Mouse (Mus musculus) testis, adult 2 months (tissue): ENCODE results near the gene Lpar2. TPM values are rescaled to one million over a fixed set of nuclear protein-coding genes. Genes with fewer than 3 reads are reported as not detected.

Source experiments
- H3K27ac ChIP-seq: fragments of 200-500 bp; 2 replicates; pipeline ENCODE4 v1.5.1; 2012; ENCODE audit warnings: low read depth, low read length; ENCODE audit not compliant: control insufficient read depth, insufficient read depth
- H3K27me3 ChIP-seq: fragments of 200-500 bp; 2 replicates; pipeline ENCODE4 v1.6.1; 2012; ENCODE audit warnings: mild to moderate bottlenecking, low read length, moderate library complexity; ENCODE audit not compliant: control insufficient read depth, insufficient read depth
- H3K36me3 ChIP-seq: fragments of 200-500 bp; 2 replicates; pipeline ENCODE4 v1.6.1; 2012; ENCODE audit warnings: mild to moderate bottlenecking, low read length; ENCODE audit not compliant: control insufficient read depth, insufficient read depth
- H3K4me1 ChIP-seq: fragments of 200-500 bp; 2 replicates; pipeline ENCODE4 v1.6.1; 2012; ENCODE audit warnings: low read length; ENCODE audit not compliant: control insufficient read depth, insufficient read depth
- H3K4me3 ChIP-seq: fragments of 200-500 bp; 2 replicates; pipeline ENCODE4 v1.5.1; 2012; ENCODE audit warnings: low read depth, mild to moderate bottlenecking, low read length, moderate library complexity, mixed read lengths; ENCODE audit not compliant: control insufficient read depth
- CTCF ChIP-seq: fragments of 200-500 bp; IDR thresholded peaks from 2 replicates; pipeline ENCODE4 v1.5.1; 2012; ENCODE audit warnings: low read depth, mild to moderate bottlenecking, inconsistent platforms, low read length, moderate library complexity; ENCODE audit not compliant: control insufficient read depth, insufficient read depth, insufficient replicate concordance
- POLR2A ChIP-seq: fragments of 200-500 bp; IDR thresholded peaks from 2 replicates; pipeline ENCODE4 v1.6.1; 2012; ENCODE audit warnings: low read depth, mild to moderate bottlenecking, inconsistent platforms, low read length, moderate library complexity; ENCODE audit not compliant: control insufficient read depth
- polyA plus RNA-seq: library from polyadenylated mRNA; depleted of rRNA; stranded (reverse); fragments of >200 nt; gene quantifications from 2 replicates; pipeline ENCODE4 v1.2.3, GENCODE M21; 2012

The Lpar2 gene
- polyA plus RNA-seq, 1 experiment, result 10.1 TPM

DNA sequence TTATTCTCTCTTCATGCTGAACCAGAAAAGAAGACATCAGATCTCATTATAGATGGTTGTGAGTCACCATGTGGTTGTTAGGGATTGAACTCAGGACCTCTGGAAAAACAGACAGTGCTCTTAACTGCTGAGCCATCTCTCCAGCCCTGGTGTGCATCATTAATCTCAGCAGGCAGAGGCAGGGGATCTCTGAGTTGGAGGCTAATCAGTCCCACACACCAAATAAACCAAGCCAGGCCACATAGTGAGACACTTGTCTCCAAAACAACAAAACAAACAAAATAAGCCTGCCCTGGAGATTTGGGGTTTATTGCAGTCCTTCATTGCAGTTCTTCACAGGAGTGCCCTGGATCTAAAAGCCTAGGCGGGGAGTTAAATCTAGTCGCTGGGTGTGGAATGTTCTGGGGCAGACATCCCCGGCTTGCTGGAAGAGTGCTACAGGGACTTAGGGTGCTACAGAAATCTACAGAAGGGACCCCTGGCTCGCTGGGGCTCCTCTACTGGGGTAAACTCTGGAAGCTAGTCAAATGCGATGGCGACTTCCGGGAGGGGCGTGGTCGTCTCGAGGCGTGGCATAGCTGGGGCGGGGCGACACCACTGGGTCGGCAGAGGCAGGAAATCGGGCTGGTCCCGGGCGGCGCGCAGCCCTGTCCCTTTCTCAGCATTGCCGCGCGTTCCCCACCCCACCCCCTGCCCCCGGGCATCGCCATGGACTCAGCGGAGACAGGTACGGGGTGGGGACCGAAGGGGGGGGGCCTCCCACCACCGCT lies 13.9 kb upstream of the Lpar2 start, which contains the start of gene Gmip:
Gene Gmip (plus strand): TSS at position 586 of the 770 bp plus-strand sequence.
- H3K36me3 ChIP-seq, result no peaks in the 10 kb centered on the region; the same call in 1 of the 2 replicates
- H3K4me3 ChIP-seq, result peak within 1 kb of the TSS; percentile 71
- H3K4me1 ChIP-seq, result peaks cover 9% of the 10 kb centered on the region
- no peak within 1 kb of the TSS for H3K27ac ChIP-seq
- TF ChIP-seq POLR2A (no peak; the same call in 1 of the 2 replicates), CTCF (no peak)
- H3K27me3 ChIP-seq, result no peaks in the 10 kb centered on the region

GRCm38 (mm10) chr8:69808864-69809403 lies 13.3 kb upstream of the Lpar2 start:
- TF ChIP-seq CTCF, result no peak
- no peak for TF ChIP-seq POLR2A
- Histone ChIP-seq H3K36me3 (no peaks in the 10 kb centered on the region; the same call in 1 of the 2 replicates), H3K27me3 (no peaks in the 10 kb centered on the region), H3K4me3 (peak overlapping the region; percentile 71), H3K27ac (no peak overlapping the region), H3K4me1 (peaks cover 9% of the 10 kb centered on the region)

DNA sequence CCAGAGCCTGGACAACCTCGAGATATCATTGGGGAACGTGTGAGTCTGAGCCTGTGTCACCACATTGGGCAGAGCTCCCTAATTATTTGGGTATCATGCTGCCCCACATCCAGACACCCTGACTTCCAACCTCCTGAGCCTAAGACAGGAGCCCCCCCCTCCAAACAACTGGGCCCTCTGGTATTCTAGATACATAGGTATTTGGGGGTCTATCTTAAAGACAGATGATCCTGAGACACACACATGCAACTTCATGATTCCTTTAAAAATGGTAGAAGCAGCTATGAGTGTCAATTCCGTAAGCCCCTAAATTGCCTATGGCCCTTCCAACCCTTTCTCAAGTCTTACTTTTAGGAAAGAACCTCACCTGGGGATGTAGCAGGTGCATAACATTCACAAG lies 12.4 kb upstream of the Lpar2 start:
- no peak overlapping the region for H3K27ac ChIP-seq
- H3K4me3 ChIP-seq, result no peak overlapping the region
- TF ChIP-seq CTCF (no peak), POLR2A (no peak)

GRCm38 (mm10) chr8:69814881-69815280 lies 7.3 kb upstream of the Lpar2 start:
- Histone ChIP-seq H3K4me1 (no peaks in the 10 kb centered on the region), H3K36me3 (no peaks in the 10 kb centered on the region), H3K27ac (no peak overlapping the region), H3K27me3 (no peaks in the 10 kb centered on the region), H3K4me3 (no peak overlapping the region)
- TF ChIP-seq CTCF, result no peak; the same call in 1 of the 2 replicates
- no peak for TF ChIP-seq POLR2A

More for the DNA sequence above, 12.4 kb upstream of the Lpar2 start:
- no peaks in the 10 kb centered on the region for H3K27me3 ChIP-seq
- peaks cover 9% of the 10 kb centered on the region for H3K4me1 ChIP-seq
- H3K36me3 ChIP-seq, result no peaks in the 10 kb centered on the region; the same call in 1 of the 2 replicates

DNA sequence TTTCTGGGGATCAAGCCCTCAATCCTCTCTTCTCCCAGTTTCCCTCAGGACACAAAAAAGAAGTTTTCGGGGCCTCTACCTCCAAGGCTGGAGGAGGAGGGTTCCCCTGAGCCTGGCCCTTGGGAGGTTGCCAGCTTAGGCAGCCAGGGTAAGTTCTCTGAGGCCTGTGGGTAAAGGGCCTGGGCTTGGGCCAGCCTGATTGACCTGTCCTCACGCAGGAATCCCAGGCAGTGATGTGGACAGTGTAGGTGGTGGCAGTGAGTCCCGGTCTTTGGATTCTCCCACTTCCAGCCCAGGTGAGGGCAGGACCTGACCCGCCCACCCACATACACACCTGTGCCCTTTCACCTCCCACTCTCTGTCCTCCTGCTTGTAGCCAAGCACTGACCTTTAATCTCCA lies 6.8 kb upstream of the Lpar2 start:
- TF ChIP-seq CTCF (no peak), POLR2A (no peak)
- Histone ChIP-seq H3K4me1 (no peaks in the 10 kb centered on the region), H3K36me3 (no peaks in the 10 kb centered on the region), H3K4me3 (no peak overlapping the region), H3K27me3 (no peaks in the 10 kb centered on the region), H3K27ac (no peak overlapping the region)

DNA sequence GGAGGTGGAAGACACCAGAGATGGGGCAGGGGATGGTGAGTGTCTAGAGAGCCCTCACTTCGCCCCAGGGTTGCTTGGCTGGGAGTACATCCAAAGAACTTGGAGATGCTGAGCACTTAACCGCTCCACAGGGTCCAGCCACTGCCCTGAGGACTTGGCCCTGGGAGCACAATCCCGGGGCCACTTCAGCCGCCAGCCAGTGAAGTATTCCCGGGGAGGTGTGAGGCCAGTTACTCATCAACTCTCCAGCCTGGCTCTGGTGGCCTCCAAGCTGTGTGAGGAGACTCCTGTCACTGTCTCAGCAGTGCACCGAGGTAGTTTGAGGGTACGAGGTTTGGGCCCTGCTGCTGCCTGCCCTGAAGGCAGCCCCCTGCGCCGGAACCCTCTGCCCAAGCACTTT lies 1.8 kb upstream of the Lpar2 start:
- Histone ChIP-seq H3K4me1 (peaks cover 10% of the 10 kb centered on the region), H3K36me3 (no peaks in the 10 kb centered on the region), H3K4me3 (no peak overlapping the region), H3K27ac (no peak overlapping the region), H3K27me3 (no peaks in the 10 kb centered on the region)
- TF ChIP-seq CTCF (no peak), POLR2A (no peak)

- Histone ChIP-seq H3K4me3 (peak overlapping the region; percentile 69), H3K36me3 (no peaks in the 10 kb centered on the region), H3K27ac (peak overlapping the region; percentile 34), H3K27me3 (no peaks in the 10 kb centered on the region), H3K4me1 (peaks cover 11% of the 10 kb centered on the region)
- TF ChIP-seq CTCF (no peak), POLR2A (peak; percentile 29; the same call in 1 of the 2 replicates)
Observed at GRCm38 (mm10) chr8:69821971-69822385, 251 bp upstream of the Lpar2 start.
